Mouse (Mus musculus) v-Abl transformed pro-B cells (cell line): ENCODE measurements at regions not wholly inside any gene's neighbourhood (a gene's known extent, or its start where the extent isn't known, plus 50 kb on each side); places are given as distances from the start of the nearest gene placed in this dataset.

Experiments
- in situ Hi-C, 2 experiments: fragments of 400-800 bp; cut with MboI; formaldehyde crosslinking; loops; one replicate each; pipeline ENCODE4 v1.15.1; 2025; ENCODE audit not compliant: unreplicated experiment in 2 of 2

DNA sequence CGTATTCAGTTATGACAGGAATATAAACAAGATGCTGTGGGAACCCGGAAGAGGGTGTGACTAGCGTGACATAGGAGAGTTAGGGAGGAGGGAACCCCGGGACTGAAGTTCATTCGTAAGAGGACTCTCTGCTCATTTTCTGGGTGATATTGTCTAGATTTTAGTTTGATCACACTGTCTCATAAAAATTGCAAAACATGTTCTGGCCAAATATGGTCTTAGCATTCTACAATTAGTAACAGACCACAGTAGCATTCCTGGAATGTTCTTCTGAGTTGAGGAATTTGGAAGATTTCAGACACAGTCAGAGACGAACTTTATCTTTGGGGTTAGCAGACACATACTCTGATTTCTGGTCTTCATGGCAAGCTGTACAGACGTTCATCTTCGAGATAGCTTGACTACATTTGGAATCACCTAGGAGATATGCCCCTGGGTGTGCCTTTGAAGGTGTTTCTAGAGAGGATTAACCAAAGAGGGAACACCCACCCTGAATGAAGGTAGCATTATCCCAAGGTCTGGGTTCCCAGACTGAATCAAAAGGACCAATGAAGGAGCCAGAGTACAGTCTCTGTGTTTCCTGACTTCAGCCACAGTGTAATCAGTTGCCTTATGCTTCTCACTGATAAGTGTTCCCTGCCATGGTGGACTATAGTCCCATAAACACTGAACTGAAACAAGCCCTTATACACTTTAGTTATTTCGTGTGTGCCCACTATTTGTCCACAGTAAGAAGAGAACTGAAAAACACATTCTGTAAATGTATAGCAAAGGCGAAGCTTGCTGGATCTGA, 102.7 kb upstream of the Pgrmc2 start:
- in situ Hi-C loops = loop anchor here (10.0 kb wide), 1 partner anchor 489 kb away; no protein-coding TSS in a partner anchor

DNA sequence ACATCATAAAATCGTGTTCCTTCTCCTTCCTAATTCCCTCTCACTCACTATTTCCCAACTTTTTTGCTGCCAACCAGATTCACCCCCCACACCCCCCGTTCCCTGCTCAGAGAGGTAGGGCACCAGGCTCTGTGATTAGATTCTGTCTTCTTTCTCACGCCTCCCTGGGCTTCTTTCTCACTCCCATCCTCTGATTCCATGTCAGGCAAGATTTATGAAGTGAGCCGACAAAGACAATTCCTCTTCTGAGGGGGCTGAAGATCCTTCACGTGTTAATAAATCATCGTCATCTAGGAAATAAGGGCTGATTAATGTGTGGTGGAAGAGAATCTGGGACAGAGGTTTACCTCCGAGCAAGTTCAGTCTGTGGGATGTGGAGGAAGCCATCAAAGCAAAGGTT, 101.5 kb upstream of the Pgrmc2 start:
- in situ Hi-C loops = loop anchor here (5.0 to 10.0 kb wide), 2 partner anchors 418 to 490 kb away; no protein-coding TSS in a partner anchor

DNA sequence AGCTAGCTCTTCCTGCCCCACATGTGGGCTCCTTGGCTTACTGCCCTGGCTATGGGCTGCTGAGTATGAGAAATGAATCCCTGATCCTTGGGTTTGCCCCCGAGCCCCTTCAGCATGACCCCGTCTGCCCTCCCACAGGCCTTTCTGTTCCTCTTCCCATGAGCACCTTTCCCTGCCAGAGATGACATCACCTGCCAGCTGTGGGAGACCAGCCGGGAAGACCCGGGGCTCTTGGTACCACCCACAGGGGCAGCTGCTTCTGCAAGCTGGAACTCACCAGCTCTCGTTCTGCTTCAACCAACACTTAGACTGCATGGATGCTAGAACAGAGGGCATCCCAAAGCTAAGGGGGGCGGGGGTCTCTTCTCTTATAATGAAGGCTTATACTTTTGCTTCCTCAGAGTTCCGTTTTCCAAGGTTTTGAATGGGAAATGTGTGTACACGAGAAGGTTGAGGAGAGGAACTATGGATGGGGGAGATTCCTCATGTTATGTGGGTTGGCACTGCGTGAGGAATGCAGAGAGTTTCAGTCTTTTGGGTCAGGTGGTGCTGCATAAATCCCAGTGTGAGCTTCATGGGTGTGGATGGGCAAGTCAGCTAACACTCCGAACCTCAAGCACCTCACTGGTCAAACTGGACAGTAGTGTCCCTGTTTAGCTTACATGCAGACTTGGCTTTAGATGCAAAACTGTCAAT, 100.2 kb upstream of the Pgrmc2 start:
- in situ Hi-C loops = loop anchor here (5.0 to 10.0 kb wide), 2 partner anchors 419 to 492 kb away; no protein-coding TSS in a partner anchor

DNA sequence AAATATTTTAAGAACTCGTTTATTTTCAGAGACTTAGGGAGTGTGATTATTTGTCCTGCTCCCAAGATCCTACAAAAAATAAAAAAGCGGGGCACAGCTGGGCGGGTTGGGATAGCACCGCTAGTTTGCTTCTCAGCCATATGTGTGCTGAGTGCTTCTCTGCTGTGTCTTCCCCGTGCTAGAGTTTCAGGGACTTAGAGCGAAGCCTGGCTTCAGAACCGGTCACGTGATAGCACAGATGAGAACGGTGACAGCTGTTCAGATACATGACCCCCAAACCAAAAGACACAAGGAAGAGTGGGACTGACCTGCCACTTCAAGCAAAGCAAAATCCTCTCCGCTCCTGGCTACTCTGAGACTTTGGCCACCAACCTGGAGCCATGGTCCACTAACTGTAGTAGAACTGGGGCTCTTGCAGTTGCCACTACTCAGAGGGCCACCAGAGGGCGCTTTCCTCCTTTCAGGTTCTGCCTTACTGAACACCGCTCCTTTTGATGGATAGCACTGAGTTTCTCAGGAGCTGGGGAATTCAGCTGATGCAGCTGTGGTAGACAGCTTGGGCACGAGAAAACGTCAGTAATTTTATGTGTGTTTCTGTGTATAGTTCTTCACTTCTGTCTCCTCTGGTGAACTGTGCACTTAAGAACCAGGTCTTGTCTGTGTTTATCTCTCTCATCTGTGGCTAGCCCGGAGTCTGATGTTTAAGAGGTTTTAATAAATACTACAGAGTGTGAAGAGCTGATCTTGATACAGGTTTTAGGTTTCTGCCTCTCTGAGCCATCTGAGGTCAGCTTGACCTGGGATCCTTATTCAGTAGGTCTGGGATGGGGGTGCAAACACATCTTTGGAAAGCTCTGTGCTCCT, 99.4 kb upstream of the Pgrmc2 start:
- in situ Hi-C loops = loop anchor here (5.0 to 10.0 kb wide), 2 partner anchors 420 to 493 kb away; no protein-coding TSS in a partner anchor

DNA sequence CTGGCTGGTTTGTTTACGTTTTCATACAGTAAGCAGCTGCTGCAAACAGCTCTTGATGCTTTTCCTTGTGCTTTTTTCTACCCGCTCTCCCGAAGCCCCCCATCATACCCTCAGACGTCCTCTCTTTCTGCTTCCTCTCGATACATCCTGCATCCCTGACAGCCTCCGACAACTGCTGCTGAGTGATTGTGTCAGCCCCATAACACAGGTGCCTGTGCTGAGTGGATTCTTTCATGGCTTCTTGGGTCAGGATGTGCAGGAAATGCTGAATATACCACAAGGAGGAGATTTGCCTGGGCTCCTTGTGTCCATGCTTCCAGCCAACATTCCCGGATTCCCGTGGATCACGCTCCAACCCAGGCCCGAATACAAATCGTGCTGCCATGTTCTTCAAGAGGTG, 98.6 kb upstream of the Pgrmc2 start:
- in situ Hi-C loops = loop anchor here (5.0 to 10.0 kb wide), 2 partner anchors 421 to 493 kb away; no protein-coding TSS in a partner anchor

DNA sequence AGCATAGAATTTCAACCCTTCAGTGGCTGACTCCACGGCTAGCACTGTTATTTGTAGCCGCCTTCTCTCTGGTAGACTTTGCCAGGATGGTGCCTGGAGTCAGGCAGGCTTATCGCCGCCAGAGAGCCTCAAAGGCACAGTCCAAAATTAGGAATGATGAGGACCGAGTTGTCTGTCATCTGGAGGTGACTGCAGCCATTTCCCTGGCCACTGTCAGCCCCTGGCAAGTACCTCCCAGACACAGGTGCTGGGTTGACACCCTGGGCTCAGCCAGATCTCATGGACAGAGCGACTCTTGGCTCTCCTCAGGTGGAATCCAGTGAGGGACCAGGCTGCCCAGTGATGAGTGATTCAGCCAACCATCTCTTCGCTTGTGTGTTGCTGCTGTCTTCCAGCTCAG, 98.1 kb upstream of the Pgrmc2 start:
- in situ Hi-C loops = loop anchor here (5.0 to 10.0 kb wide), 2 partner anchors 421 to 494 kb away; no protein-coding TSS in a partner anchor

DNA sequence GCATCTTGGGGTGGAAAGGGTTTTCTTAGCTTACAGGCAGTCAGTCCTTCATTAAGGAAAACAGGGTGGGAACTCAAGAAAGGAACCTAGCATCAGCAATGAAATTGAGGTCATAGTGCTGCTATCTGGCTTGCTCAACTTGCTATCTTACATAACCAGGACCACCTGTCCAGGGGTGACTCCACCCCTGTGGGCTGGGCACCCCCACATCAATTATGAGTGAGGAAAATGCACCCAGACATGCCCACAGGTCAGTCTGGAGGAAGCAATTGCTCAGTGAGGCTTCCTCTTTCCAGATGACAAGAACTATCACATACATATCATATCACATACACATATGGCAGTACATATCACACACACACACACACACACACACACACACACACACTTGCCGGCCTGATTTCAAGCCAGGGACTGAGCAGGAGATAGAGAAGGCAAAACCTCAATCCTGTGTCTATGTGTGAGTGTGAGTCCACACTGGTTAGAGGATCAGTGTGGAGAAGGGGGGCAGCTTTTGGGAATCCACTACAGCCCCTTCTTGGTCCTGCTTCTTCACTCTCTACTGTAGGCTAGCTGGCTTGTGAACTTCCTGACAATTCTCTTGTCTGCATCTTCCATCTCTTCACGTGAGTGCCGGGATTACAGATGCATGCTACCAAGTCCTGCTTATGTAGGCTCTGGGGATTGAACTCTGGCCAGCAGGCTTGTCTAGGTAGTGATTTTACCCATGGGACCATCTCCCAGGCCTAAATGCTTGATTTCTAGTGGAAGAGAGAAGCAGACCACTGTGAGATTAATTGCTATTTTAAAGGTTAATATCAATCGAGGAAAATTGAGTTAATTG, 96.4 kb upstream of the Pgrmc2 start:
- in situ Hi-C loops = no loop called here

DNA sequence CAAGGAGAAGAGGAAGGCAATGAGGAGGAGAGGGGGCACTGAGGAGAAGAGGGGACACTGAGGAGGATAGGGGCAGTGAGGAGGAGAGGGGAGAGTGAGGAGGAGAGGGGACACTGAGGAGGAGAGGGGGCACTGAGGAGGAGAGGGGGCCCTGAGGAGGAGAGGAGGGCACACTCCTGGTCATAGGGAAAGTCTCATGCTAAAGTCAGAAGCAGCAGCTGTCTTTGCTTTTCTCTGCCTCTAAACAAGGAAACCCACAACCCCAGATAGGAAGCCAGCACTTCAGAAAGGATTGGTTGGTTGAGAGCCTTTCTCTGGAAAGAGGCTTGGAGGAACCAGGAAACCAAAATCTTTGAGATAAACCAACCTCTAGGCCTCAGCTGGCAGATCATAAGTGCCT, 94.3 kb upstream of the Pgrmc2 start:
- in situ Hi-C loops = no loop called here

DNA sequence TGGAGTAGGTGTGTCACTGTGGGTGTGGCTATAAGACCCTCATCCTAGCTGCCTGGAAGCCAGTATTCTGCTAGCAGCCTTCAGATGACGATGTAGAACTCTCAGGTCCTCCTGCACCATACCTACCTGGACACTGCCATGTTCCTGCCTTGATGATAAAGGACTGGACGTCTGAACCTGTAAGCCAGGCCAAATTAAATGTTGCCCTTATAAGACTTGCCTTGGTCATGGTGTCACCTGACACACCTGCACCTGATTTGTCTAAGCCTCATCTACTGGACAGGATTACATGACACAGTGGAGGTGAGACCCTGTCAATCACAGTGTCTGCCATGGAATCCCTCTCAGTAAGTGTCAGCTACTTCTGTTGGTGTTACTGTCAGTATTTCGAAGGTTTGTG, 92.5 kb upstream of the Pgrmc2 start:
- in situ Hi-C loops = no loop called here

DNA sequence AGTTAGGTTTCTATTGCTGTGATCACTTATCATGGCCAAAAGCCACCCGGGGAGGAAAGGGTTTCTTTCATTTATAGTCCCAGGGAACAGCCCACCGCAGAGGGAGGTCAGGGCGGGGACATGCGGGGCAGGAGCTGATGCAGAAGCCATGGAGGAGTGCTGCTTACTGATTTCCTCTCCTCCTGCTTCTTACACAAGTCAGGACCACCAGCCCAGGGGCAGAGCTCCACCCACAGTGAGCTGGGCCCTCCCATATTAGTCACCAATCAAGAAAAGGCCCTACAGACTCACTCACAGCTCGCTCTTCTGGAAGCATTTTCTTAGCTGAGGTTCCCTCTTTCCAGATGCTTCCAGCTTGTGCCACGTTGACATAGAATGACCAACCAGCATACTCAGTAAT, 90.7 kb upstream of the Pgrmc2 start:
- in situ Hi-C loops = no loop called here

DNA sequence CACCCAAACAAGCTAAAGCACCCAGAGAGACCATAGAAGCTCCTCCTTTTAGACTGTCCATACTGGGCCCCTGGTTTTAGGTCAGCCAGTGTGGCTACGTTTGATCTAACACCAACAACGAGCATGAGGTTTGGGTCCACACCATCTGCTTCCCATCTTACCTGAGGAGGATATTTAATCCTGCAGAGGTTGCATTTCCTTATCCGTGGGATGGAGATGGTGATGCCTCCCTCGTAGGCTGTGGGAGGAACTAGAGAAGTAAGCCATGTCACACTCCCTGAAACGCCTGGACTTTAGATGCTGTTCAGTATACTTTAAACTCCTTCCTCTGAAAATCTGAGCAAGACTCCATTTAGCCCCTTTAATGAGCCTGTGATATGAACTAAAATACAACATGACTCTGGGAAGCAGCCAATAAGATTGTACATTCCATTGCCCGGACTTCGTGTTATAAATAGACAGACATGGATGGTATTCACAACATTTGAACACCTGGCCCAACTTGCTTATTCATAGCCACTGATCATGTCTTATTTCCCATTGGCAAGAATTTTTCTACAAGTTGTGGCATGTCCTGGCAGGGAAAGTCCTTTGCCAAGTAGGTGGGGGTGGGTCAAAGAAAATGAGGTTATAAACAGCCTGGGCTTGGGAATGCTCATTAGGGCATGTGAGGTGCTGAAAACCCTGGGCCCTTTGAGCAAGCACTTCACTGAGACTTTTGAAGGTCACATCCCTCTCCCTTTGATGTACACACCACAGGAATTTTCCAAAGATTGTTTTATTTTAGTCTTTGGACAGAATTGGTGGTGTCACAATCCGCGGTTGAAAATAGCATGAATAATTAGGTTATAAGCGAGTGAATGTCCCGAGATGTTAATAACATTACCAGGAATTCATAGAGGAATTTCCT, 89.7 kb upstream of the Pgrmc2 start:
- in situ Hi-C loops = no loop called here

DNA sequence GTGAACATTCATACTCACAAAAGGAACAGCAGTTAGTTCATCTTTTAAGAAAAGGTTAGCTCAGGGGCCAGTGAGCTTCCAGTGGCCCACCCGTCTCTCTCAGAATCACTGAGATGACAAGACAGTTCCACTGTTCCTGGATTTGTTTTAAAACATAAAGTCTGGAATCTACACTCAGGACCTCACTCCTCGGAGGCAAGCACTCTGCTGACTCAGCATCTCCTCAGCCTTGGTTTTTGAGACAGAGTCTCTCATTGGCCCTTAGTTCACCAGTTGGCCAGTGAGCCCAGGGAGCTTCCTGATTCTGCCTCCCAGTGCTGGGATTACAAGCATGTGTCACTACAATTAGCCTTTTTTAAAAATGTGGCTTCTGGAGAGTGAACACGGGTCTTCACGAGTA, 88.9 kb upstream of the Pgrmc2 start:
- in situ Hi-C loops = no loop called here

DNA sequence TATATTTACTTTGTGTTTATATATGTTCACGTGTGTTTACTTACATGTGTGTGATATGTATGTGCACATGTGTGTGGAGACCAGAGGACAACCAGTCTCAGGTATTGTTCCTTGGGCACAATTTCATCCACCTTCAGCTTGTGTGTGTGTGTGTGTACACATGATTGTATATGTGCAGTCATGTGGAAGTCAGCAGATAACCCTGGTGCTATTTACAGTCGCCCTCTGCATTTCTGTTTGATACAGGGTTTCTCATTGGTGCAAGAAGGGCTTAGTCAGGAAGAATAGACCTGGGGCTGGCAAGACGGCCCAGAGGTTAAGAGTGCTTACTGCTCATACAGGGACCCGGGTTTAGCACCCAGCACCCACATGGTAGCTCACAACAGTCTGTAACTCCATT, 88.5 kb upstream of the Pgrmc2 start:
- in situ Hi-C loops = no loop called here

DNA sequence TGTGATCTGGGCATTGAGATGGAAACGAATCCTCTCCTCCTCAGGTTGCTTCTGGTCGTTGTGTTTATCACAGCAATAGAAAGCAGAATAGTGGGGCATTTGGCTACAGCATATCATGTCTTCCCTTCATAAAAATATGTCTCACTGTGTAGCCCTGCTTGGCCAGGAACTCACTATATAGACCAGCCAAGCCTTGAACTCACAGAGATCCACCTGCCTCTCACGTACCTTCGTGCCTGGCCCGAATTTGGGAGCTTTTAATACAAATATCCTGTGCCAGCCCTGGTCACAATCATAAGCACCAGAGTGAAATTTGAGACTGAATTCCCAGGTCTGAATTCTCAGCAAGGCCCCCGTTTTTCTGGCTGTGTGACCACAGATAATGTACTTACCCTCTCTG, 87.7 kb upstream of the Pgrmc2 start:
- in situ Hi-C loops = no loop called here

DNA sequence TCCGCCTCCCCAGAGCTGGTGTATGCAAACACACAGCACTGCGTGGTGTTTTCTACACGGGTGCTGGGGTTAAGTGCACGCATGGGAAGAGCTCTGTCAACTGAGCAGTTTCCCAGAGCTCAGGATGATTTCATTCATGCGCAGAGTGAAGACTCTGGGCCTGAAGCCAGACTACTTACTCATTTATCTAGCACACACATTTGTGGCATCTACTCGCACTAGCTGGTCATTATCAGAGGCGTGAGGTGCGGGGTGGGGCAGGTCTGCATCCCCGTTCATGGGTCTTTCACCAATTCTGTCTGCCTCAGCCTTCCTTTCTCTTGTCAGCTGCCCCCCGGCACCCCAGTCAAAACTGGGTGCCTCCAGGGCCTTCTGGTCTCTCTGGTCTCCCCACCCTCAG, 86.6 kb upstream of the Pgrmc2 start:
- in situ Hi-C loops = loop anchor here in 1 of 2 experiments (5.0 to 10.0 kb wide), 2 partner anchors 122 to 375 kb away; no protein-coding TSS in a partner anchor

DNA sequence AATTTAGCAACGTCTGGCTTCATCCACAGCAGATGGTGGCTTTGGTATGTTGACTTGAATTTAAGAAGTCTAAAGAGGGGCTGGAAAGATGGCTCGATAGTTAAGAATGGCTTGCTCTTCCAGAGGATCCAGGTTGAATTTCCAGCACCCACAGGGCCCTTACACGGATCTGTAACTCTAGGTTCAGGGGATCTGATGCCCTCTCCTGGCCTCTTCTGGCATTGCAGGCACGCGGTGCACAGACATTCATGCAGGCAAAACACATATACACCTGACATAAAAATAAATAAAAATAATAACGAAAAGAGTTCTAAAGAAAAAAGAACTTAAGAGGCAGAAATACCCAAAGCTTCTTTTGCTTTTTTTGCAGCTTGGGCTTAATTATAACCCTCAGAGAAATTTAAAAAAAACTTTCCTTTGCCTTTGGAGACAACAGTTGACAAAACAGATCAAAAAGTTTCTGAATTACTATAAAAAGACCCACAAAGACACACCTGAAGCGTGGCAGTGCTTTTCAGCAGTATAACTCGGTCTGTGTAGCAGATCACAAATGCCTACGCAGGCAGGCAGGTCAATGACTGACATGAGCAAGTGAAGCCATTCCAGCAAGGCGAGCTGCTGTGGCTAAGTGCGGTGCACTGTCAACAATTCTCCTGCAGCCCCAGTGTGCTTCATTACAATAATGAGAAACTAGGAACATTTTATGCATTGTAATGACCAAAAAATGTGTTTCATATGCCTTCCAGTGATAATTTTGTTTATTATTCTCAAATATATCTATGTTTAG, 85.5 kb upstream of the Pgrmc2 start:
- in situ Hi-C loops = loop anchor here in 1 of 2 experiments (5.0 to 10.0 kb wide), 2 partner anchors 121 to 374 kb away; no protein-coding TSS in a partner anchor

DNA sequence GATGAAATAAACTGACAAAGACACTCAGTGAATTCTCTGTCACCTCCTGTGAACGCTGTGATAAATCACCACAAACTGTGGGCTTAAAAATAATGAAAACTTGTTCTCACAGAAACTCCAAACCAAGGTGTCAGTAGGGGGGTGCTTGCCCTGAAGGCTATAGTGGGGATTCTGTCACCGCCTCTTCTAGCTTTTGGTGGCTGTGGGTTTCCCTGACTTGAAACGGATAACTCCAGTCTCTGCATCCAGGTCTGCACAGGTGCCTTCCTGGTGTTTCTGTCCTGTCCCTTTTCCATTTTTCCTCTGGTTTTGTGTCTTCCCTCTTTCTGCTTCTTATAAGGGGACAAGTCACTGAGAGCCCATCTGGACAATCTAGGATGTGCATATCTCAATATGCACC, 84.6 kb upstream of the Pgrmc2 start:
- in situ Hi-C loops = loop anchor here in 1 of 2 experiments (5.0 to 10.0 kb wide), 2 partner anchors 120 to 373 kb away; no protein-coding TSS in a partner anchor

DNA sequence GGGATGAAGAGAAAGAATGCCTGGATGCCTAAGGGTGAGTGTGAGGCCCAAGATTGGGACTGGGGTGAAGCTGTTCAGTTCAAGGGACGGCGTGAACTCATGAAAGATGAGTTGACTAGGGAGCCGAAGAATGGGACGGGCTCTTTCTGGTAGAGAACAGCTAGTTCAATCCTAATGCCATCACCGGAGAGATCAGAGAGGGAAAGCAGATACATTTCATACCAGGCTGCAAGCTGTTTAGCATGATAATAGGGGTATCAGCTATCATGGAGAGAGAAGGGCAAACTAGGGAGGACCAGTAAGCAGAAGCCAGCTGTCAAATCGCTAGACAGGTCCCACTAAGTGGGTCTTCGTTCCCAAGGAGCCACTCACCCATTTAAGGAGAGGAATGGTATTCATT, 81.9 kb upstream of the Pgrmc2 start:
- in situ Hi-C loops = loop anchor here in 1 of 2 experiments (5.0 to 10.0 kb wide), 2 partner anchors 117 to 370 kb away; no protein-coding TSS in a partner anchor
